Comparison of ENCODE assay signal across 8 mouse cellular contexts in the genomic region with DNA sequence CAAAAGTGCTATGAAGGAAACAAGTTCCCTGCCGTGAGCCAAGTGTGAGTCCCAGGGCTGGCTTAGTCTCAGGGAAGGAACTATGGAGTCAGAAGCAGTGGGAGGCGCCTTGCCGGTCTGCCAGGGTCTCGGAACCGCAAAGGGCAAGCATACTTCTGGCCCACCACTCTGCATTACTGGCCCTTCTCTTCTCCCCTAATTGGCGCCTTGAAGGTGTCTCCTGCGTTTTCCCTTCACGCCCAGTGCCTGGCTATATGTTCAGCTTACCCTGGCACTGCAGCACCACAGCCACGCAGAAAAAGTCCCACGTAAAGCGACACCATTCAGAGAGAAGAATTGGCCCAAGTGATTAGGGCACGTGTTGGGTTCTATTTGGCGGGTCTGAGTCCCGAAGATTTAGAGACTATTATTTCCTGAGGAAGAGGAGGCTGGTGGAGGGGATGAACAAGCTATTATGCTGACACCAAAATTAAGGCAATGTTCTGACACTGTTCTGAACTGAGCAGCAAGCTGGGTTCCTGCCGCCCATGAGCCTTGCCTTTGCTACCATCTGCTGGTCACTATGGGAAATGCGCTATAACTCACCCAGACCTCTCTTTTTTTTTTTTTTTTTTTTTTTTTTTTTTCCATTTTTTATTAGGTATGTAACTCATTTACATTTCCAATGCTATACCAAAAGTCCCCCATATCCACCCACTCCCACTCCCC.
DNase-seq lines count a peak whose midpoint lies in the region; ATAC-seq and TF ChIP-seq lines count a peak whose summit lies in the region.

No protein-coding gene starts in this region.

- H3K4me2 ChIP-seq in kidney, postnatal 0 days (ENCODE audit: low read length), result no peak overlapping the region
- no peak overlapping the region for H3K4me2 ChIP-seq in liver, embryonic 14.5 days (ENCODE audit: low read depth)
- no peak overlapping the region for H3K4me2 ChIP-seq in neural tube, embryonic 13.5 days

- WGBS in embryonic facial prominence, embryonic 10.5 days, result 48% methylated on average over 16 of the region's 16 CpGs
- 41% methylated on average over 16 of the region's 16 CpGs for WGBS in heart, embryonic 10.5 days
- 43% methylated on average over 16 of the region's 16 CpGs for WGBS in kidney, postnatal 0 days
- WGBS in liver, embryonic 14.5 days (ENCODE audit: insufficient replicate concordance), result 39% methylated on average over 16 of the region's 16 CpGs
- 47% methylated on average over 16 of the region's 16 CpGs for WGBS in neural tube, embryonic 13.5 days

- peak; percentile 10 to 13 for DNase-seq in CD8-positive naive resting alpha-beta T cell, adult 2 months (ENCODE audit: low read depth in 2 of 2, low spot score in 2 of 2)
- peak; percentile 75 for DNase-seq in adrenal gland, postnatal 14 days
- peak; percentile 63 for DNase-seq in embryonic facial prominence, embryonic 10.5 days (ENCODE audit: low spot score)
- DNase-seq in heart, embryonic 10.5 days (ENCODE audit: low spot score), result peak; percentile 62
- DNase-seq in kidney, postnatal 0 days (ENCODE audit: low spot score), result peak; percentile 85
- DNase-seq in liver, embryonic 14.5 days (ENCODE audit: low read depth in 3 of 3, low spot score in 3 of 3), result no peak
- DNase-seq in urinary bladder, postnatal 36 days (ENCODE audit: low spot score in 2 of 2), result peak; percentile 37 to 56

- ATAC-seq in kidney, postnatal 0 days (replicated peaks; ENCODE audit: low FRiP score, low read depth), result peak; percentile 46; the same call in 1 of the 2 replicates
- no peak for ATAC-seq in liver, embryonic 14.5 days (ENCODE audit: insufficient read depth)
- ATAC-seq in neural tube, embryonic 13.5 days (ENCODE audit: low read depth), result peak; percentile 77; the same call in 1 of the 2 replicates

- TF ChIP-seq CTCF in kidney, postnatal 0 days (IDR thresholded peaks at IDR 0.05; ENCODE audit: low read depth), result peak; percentile 77
- peak; percentile 66 for TF ChIP-seq CTCF in liver, embryonic 14.5 days (IDR thresholded peaks at IDR 0.05; ENCODE audit: low read depth)

- peaks cover 8% of the 10 kb centered on the region for H3K4me1 ChIP-seq in embryonic facial prominence, embryonic 10.5 days
- no peaks in the 10 kb centered on the region for H3K4me1 ChIP-seq in heart, embryonic 10.5 days
- no peaks in the 10 kb centered on the region for H3K4me1 ChIP-seq in kidney, postnatal 0 days (replicated peaks; ENCODE audit: insufficient read depth, low read length)
- no peaks in the 10 kb centered on the region for H3K4me1 ChIP-seq in liver, embryonic 14.5 days (replicated peaks; ENCODE audit: control insufficient read depth in 2 of 2, insufficient read depth in 2 of 2, low read length in 1 of 2)
- peaks cover 4% of the 10 kb centered on the region; the same call in 1 of the 2 replicates for H3K4me1 ChIP-seq in neural tube, embryonic 13.5 days (replicated peaks)

- no peaks in the 10 kb centered on the region for H3K36me3 ChIP-seq in embryonic facial prominence, embryonic 10.5 days (replicated peaks)
- no peaks in the 10 kb centered on the region for H3K36me3 ChIP-seq in heart, embryonic 10.5 days
- no peaks in the 10 kb centered on the region for H3K36me3 ChIP-seq in kidney, postnatal 0 days (ENCODE audit: insufficient read depth, low read length)
- no peaks in the 10 kb centered on the region for H3K36me3 ChIP-seq in liver, embryonic 14.5 days (replicated peaks; ENCODE audit: control insufficient read depth, insufficient read depth, low read depth)
- no peaks in the 10 kb centered on the region for H3K36me3 ChIP-seq in neural tube, embryonic 13.5 days

- H3K27ac ChIP-seq in embryonic facial prominence, embryonic 10.5 days (replicated peaks), result no peak overlapping the region
- no peak overlapping the region for H3K27ac ChIP-seq in heart, embryonic 10.5 days
- H3K27ac ChIP-seq in kidney, postnatal 0 days, result no peak overlapping the region
- no peak overlapping the region for H3K27ac ChIP-seq in liver, embryonic 14.5 days
- no peak overlapping the region for H3K27ac ChIP-seq in neural tube, embryonic 13.5 days (replicated peaks)

- no peak overlapping the region for H3K4me3 ChIP-seq in embryonic facial prominence, embryonic 10.5 days
- no peak overlapping the region for H3K4me3 ChIP-seq in heart, embryonic 10.5 days
- H3K4me3 ChIP-seq in kidney, postnatal 0 days (replicated peaks; ENCODE audit: low read depth, low read length), result no peak overlapping the region
- H3K4me3 ChIP-seq in liver, embryonic 14.5 days (ENCODE audit: insufficient read depth in 1 of 2, low read depth in 2 of 2, low read length in 2 of 2), result no peak overlapping the region
- no peak overlapping the region for H3K4me3 ChIP-seq in neural tube, embryonic 13.5 days

- peaks cover 6% of the 10 kb centered on the region; the same call in 1 of the 2 replicates for H3K9me3 ChIP-seq in embryonic facial prominence, embryonic 10.5 days
- no peaks in the 10 kb centered on the region; the same call in 1 of the 2 replicates for H3K9me3 ChIP-seq in heart, embryonic 10.5 days
- no peaks in the 10 kb centered on the region for H3K9me3 ChIP-seq in kidney, postnatal 0 days (replicated peaks; ENCODE audit: low read length)
- H3K9me3 ChIP-seq in liver, embryonic 14.5 days (ENCODE audit: control insufficient read depth, low read length), result no peaks in the 10 kb centered on the region
- H3K9me3 ChIP-seq in neural tube, embryonic 13.5 days, result peaks cover 10% of the 10 kb centered on the region; the same call in 1 of the 2 replicates

- TF ChIP-seq EP300 in liver, embryonic 14.5 days (IDR thresholded peaks at IDR 0.05; ENCODE audit: low read depth), result no peak

- H3K27me3 ChIP-seq in embryonic facial prominence, embryonic 10.5 days (replicated peaks; ENCODE audit: low read depth, poor library complexity, severe bottlenecking), result no peaks in the 10 kb centered on the region
- H3K27me3 ChIP-seq in heart, embryonic 10.5 days (ENCODE audit: insufficient read depth, poor library complexity, severe bottlenecking), result no peaks in the 10 kb centered on the region
- H3K27me3 ChIP-seq in kidney, postnatal 0 days (ENCODE audit: insufficient read depth, low read length), result no peaks in the 10 kb centered on the region
- H3K27me3 ChIP-seq in liver, embryonic 14.5 days (ENCODE audit: control insufficient read depth, insufficient read depth, low read length), result no peaks in the 10 kb centered on the region
- H3K27me3 ChIP-seq in neural tube, embryonic 13.5 days, result no peaks in the 10 kb centered on the region

- H3K9ac ChIP-seq in kidney, postnatal 0 days (ENCODE audit: low read depth, low read length), result no peak overlapping the region
- no peak overlapping the region for H3K9ac ChIP-seq in liver, embryonic 14.5 days (replicated peaks)
- H3K9ac ChIP-seq in neural tube, embryonic 13.5 days, result no peak overlapping the region

Comparison
In these comparisons a context has a peak if more than half of its experiments do, and no peak if none do; other contexts are left out.
1. DNase-seq: peak in CD8-positive naive resting alpha-beta T cell, adult 2 months (2 of 2), adrenal gland, postnatal 14 days (single experiment), embryonic facial prominence, embryonic 10.5 days (single experiment), heart, embryonic 10.5 days (single experiment), kidney, postnatal 0 days (single experiment) and urinary bladder, postnatal 36 days (2 of 2); none in liver, embryonic 14.5 days (0 of 3).